Mouse (Mus musculus) embryonic facial prominence, embryonic 14.5 days (tissue): ENCODE measurements around the gene Oas1g. TPM values are rescaled to one million over a fixed set of nuclear protein-coding genes. Genes with fewer than 3 reads are reported as not detected.
"Not testable (repeated sequence)": the region's sequence is repeated elsewhere in the genome, so short reads cannot be mapped to it uniquely, and the experiment has no call there.

Experiments used
- ATAC-seq: fragments of 200-750 bp; cut with Nextera tagmentation; 2 replicates; pipeline ENCODE4 v1.8.0; 2017; ENCODE audit warnings: low read depth, moderate number of reproducible peaks, moderate TSS enrichment
- DNase-seq: peaks from one replicate; pipeline ENCODE4 v3.0.0-alpha.2; 2015; ENCODE audit warnings: low spot score
- H3K27ac ChIP-seq: fragments of 300-500 bp; sonication (generic); replicated peaks from 2 replicates; pipeline ENCODE4 v1.5.1; 2014; ENCODE audit warnings: low read depth, mild to moderate bottlenecking, low read length, moderate library complexity
- H3K27me3 ChIP-seq: fragments of 300-500 bp; sonication (generic); replicated peaks from 2 replicates; pipeline ENCODE4 v1.6.1; 2014; ENCODE audit warnings: low read length; ENCODE audit not compliant: control insufficient read depth, insufficient read depth
- H3K36me3 ChIP-seq: fragments of 300-500 bp; sonication (generic); 2 replicates; pipeline ENCODE4 v1.6.1; 2014; ENCODE audit warnings: low read length, mixed read lengths; ENCODE audit not compliant: control insufficient read depth, insufficient read depth
- H3K4me1 ChIP-seq: fragments of 300-500 bp; sonication (generic); 2 replicates; pipeline ENCODE4 v1.6.1; 2014; ENCODE audit warnings: antibody characterized with exemption, low read length; ENCODE audit not compliant: control insufficient read depth, insufficient read depth
- H3K4me2 ChIP-seq: fragments of 300-500 bp; sonication (generic); 2 replicates; pipeline ENCODE4 v1.6.1; 2014; ENCODE audit warnings: low read depth, mild to moderate bottlenecking, low read length, moderate library complexity, mixed read lengths
- H3K4me3 ChIP-seq: fragments of 300-500 bp; sonication (generic); 2 replicates; pipeline ENCODE4 v1.5.1; 2014; ENCODE audit warnings: low read depth, mild to moderate bottlenecking, low read length
- H3K9ac ChIP-seq: fragments of 300-500 bp; sonication (generic); 2 replicates; pipeline ENCODE4 v1.6.1; 2014; ENCODE audit warnings: low read depth, mild to moderate bottlenecking, low read length, moderate library complexity, mixed read lengths
- H3K9me3 ChIP-seq: fragments of 300-500 bp; sonication (generic); 2 replicates; pipeline ENCODE4 v1.6.1; 2016; ENCODE audit warnings: low read length; ENCODE audit not compliant: control insufficient read depth
- WGBS: fragments of 180-500 bp; shearing (Covaris S2); extraction: QIAGEN DNeasy Blood & Tissue Kit; methylation state at CpG from one replicate; pipeline ENCODE4 v1.1.7; 2014; 5-methylcytosine and 5-hydroxymethylcytosine counted together
- polyA plus RNA-seq: library from polyadenylated mRNA; unstranded; fragments of >200 nt; fragmentation: Nextera tagmentation; extraction: Ambion mirVana; gene quantifications from 2 replicates; pipeline ENCODE4 v1.2.1, GENCODE M21; 2014

Oas1g gene
- polyA plus RNA-seq, 1 experiment from 2014 or later, result 0.67 TPM

DNA sequence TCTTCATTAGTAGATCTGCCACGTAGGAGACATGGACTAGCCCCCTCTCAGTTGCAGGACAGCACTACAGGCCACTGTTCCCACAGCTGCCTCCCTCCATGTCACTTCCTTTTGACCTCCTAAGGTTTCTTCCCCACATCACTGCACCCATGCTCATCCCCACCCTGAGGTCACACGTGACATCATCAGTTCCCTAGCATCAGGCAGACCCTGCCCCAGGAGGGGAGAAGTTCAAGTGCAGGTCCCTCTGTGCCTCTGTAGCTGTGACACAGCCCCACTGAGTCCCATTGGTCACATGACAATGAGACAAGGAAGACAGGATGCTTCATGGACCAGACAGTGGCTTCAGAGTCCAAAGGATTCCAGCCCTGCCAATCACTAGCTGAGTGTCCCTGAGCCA, 10.0 kb downstream of the Oas1g start:
- H3K4me1 ChIP-seq, DNase-seq, ATAC-seq, H3K9me3 ChIP-seq, H3K4me2 ChIP-seq, H3K9ac ChIP-seq, H3K27ac ChIP-seq, H3K4me3 ChIP-seq, H3K27me3 ChIP-seq, H3K36me3 ChIP-seq: not testable (repeated sequence)
- 71% methylated on average over 2 of the region's 2 CpGs for WGBS

- H3K9me3 ChIP-seq, H3K4me3 ChIP-seq, H3K36me3 ChIP-seq, DNase-seq, ATAC-seq, H3K27me3 ChIP-seq, H3K9ac ChIP-seq, H3K27ac ChIP-seq, H3K4me1 ChIP-seq, H3K4me2 ChIP-seq: not testable (repeated sequence)
- 63% methylated on average over 2 of the region's 3 CpGs for WGBS
Measured at GRCm38 (mm10) chr5:120876839-120877238, 10.6 kb downstream of the Oas1g start.

DNA sequence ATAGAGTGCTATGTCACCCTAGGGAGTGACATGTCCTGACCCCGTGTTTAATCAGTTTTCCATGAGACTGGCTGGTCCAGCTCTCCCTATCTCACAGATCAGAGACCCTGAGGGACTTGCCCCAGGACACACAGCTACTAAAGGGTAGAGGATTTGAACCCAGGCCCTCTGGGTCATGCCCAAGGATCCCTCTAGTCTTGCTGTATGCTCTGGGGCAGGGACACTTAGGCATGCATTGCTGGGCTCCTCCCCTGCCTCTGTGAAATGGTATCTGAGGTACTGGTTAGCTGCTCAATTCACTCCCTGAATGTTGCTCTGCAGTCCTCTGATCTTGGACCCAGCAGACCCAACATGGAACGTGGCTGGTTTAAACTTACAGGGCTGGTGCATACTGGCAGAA, 15.9 kb downstream of the Oas1g start:
- 59% methylated on average over 2 of the region's 2 CpGs for WGBS
- Histone ChIP-seq H3K4me1 (no peaks in the 10 kb centered on the region), H3K9me3 (no peaks in the 10 kb centered on the region), H3K36me3 (no peaks in the 10 kb centered on the region), H3K4me2 (no peak overlapping the region), H3K27ac (no peak overlapping the region), H3K4me3 (no peak overlapping the region), H3K27me3 (no peaks in the 10 kb centered on the region), H3K9ac (no peak overlapping the region)
- DNase-seq (no peak), ATAC-seq (no peak)

DNA sequence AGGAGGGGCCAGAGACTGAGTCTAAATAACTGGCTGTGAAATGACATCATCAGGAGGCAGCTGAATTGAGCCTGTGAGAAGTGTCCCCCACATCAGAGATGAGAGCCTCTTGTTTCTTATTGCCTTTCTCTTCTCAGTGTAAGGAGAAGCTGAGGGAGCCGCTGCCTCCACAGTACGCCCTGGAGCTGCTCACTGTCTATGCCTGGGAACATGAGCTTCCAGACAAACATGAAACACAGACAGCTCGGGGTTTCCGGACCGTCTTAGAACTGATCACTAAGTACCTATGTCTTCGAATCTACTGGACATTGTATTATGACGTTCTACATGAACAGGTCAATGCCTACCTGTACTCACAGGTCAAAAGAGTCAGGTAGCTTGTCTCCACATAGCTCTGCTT, 16.6 kb downstream of the Oas1g start:
- DNase-seq (peak; percentile 15), ATAC-seq (no peak)
- H3K27ac ChIP-seq, result no peak overlapping the region
- H3K36me3 ChIP-seq, result no peaks in the 10 kb centered on the region
- 69% methylated on average over 7 of the region's 7 CpGs for WGBS
- H3K4me3 ChIP-seq, result no peak overlapping the region
- no peak overlapping the region for H3K9ac ChIP-seq
- H3K4me2 ChIP-seq, result no peak overlapping the region
- H3K4me1 ChIP-seq, result no peaks in the 10 kb centered on the region
- no peaks in the 10 kb centered on the region for H3K27me3 ChIP-seq
- no peaks in the 10 kb centered on the region for H3K9me3 ChIP-seq

GRCm38 (mm10) chr5:120870081-120870480, 17.3 kb downstream of the Oas1g start:
- no peaks in the 10 kb centered on the region for H3K36me3 ChIP-seq
- no peaks in the 10 kb centered on the region for H3K27me3 ChIP-seq
- no peaks in the 10 kb centered on the region for H3K9me3 ChIP-seq
- WGBS, result 49% methylated on average over 3 of the region's 3 CpGs
- no peaks in the 10 kb centered on the region for H3K4me1 ChIP-seq
- no peak for DNase-seq
- H3K9ac ChIP-seq, result no peak overlapping the region
- H3K4me2 ChIP-seq, result no peak overlapping the region
- H3K4me3 ChIP-seq, result no peak overlapping the region
- no peak overlapping the region for H3K27ac ChIP-seq
- ATAC-seq, result no peak

- Histone ChIP-seq H3K4me2 (no peak overlapping the region), H3K27ac (no peak overlapping the region), H3K4me1 (no peaks in the 10 kb centered on the region), H3K27me3 (no peaks in the 10 kb centered on the region), H3K36me3 (no peaks in the 10 kb centered on the region), H3K9me3 (no peaks in the 10 kb centered on the region), H3K4me3 (no peak overlapping the region), H3K9ac (no peak overlapping the region)
- DNase-seq, result no peak
- 81% methylated on average over 7 of the region's 7 CpGs for WGBS
- no peak for ATAC-seq
Measured at GRCm38 (mm10) chr5:120869436-120870015, 17.9 kb downstream of the Oas1g start.

- no peak for ATAC-seq
- Histone ChIP-seq H3K4me3 (no peak overlapping the region), H3K9me3 (no peaks in the 10 kb centered on the region), H3K36me3 (no peaks in the 10 kb centered on the region), H3K27ac (no peak overlapping the region), H3K27me3 (no peaks in the 10 kb centered on the region), H3K4me2 (no peak overlapping the region), H3K9ac (no peak overlapping the region), H3K4me1 (no peaks in the 10 kb centered on the region)
- DNase-seq, result no peak
- 61% methylated on average over 3 of the region's 3 CpGs for WGBS
Measured at GRCm38 (mm10) chr5:120865336-120865860, 22.0 kb downstream of the Oas1g start.

- DNase-seq, result no peak
Measured at GRCm38 (mm10) chr5:120861121-120861520, 26.3 kb downstream of the Oas1g start, which contains the start of gene Oas1h. Gene Oas1h (plus strand): TSS chr5:120861421.

GRCm38 (mm10) chr5:120859241-120859640, 28.2 kb downstream of the Oas1g start:
- Histone ChIP-seq H3K36me3 (no peaks in the 10 kb centered on the region), H3K9me3 (peaks cover 7% of the 10 kb centered on the region), H3K4me2 (no peak overlapping the region), H3K4me3 (no peak overlapping the region), H3K27ac (no peak overlapping the region), H3K4me1 (no peaks in the 10 kb centered on the region), H3K9ac (no peak overlapping the region), H3K27me3 (no peaks in the 10 kb centered on the region)
- no peak for DNase-seq
- ATAC-seq, result no peak
- 79% methylated on average over 2 of the region's 2 CpGs for whole genome bisulfite sequencing

More at GRCm38 (mm10) chr5:120861121-120861520, 26.3 kb downstream of the Oas1g start, which contains the start of gene Oas1h:
- ATAC-seq, result no peak
- Histone ChIP-seq H3K4me1 (no peaks in the 10 kb centered on the region), H3K4me2 (no peak within 1 kb of the TSS), H3K27ac (no peak within 1 kb of the TSS), H3K9ac (no peak within 1 kb of the TSS), H3K9me3 (no peaks in the 10 kb centered on the region), H3K36me3 (no peaks in the 10 kb centered on the region), H3K4me3 (no peak within 1 kb of the TSS), H3K27me3 (no peaks in the 10 kb centered on the region)
- 45% methylated on average over 4 of the region's 4 CpGs for whole genome bisulfite sequencing
